Comparison of ENCODE assay signal across 9 mouse cellular contexts in genomic region chr13:51853301-51854243, GRCm38 (mm10). TPM values are rescaled to one million over a fixed set of nuclear protein-coding genes. Genes with fewer than 3 reads are reported as not detected.
DNase-seq lines count a peak whose midpoint lies in the region; ATAC-seq and TF ChIP-seq lines count a peak whose summit lies in the region.
"Had no signal": no experiment of that assay in that cellular context is flagged by ENCODE, and none has a peak within 500 bp of the region (broad histone marks: within the 10 kb centered on the region; RNA-seq: fewer than 3 reads in every experiment).

No protein-coding gene starts in this region.

- peak overlapping the region; percentile 18; the same call in 1 of the 2 replicates for H3K4me2 ChIP-seq in intestine, embryonic 14.5 days (ENCODE audit: low read length)
- no peak overlapping the region for H3K4me2 ChIP-seq in midbrain, embryonic 15.5 days

- DNase-seq in gastrocnemius, adult 18-20 months (ENCODE audit: low spot score) = peak; percentile 64
- no peak for DNase-seq in gastrocnemius, postnatal 4 days (ENCODE audit: low spot score in 2 of 2)
- peak; percentile 89 for DNase-seq in adrenal gland, adult 2 months
- DNase-seq in intestine, embryonic 14.5 days (ENCODE audit: low spot score) = peak; percentile 70
- no peak for DNase-seq in layer of hippocampus, adult 2 months (ENCODE audit: low spot score in 2 of 2)
- no peak for DNase-seq in cerebellum, postnatal 4 days (ENCODE audit: low spot score in 2 of 2)
- no peak for DNase-seq in kidney, adult 2 months

- 19% methylated on average over 16 of the region's 16 CpGs for WGBS in intestine, embryonic 14.5 days
- WGBS in midbrain, embryonic 15.5 days = 17% methylated on average over 16 of the region's 16 CpGs
- WGBS in kidney, adult 2 months = 65% methylated on average over 16 of the region's 16 CpGs

- H3K27me3 ChIP-seq in intestine, embryonic 14.5 days (replicated peaks; ENCODE audit: control insufficient read depth, insufficient read depth, low read length) = no peaks in the 10 kb centered on the region
- peaks cover 15% of the 10 kb centered on the region; the same call in 1 of the 2 replicates for H3K27me3 ChIP-seq in midbrain, embryonic 15.5 days (replicated peaks)
- no peaks in the 10 kb centered on the region for H3K27me3 ChIP-seq in kidney, adult 2 months (replicated peaks; ENCODE audit: control insufficient read depth, insufficient read depth, low read length)

- no peak for TF ChIP-seq POLR2A in kidney, adult 2 months (IDR thresholded peaks at IDR 0.05; ENCODE audit: low read depth, low read length)

- H3K36me3 ChIP-seq in intestine, embryonic 14.5 days (ENCODE audit: control insufficient read depth, insufficient read depth, low read length) = no peaks in the 10 kb centered on the region
- no peaks in the 10 kb centered on the region for H3K36me3 ChIP-seq in midbrain, embryonic 15.5 days (replicated peaks)
- no peaks in the 10 kb centered on the region for H3K36me3 ChIP-seq in kidney, adult 2 months (ENCODE audit: control insufficient read depth, insufficient read depth, low read length)
- H3K36me3 ChIP-seq: G1E had no signal

- peak overlapping the region; percentile 6; the same call in 1 of the 2 replicates for H3K27ac ChIP-seq in intestine, embryonic 14.5 days (ENCODE audit: low read depth)
- no peak overlapping the region for H3K27ac ChIP-seq in midbrain, embryonic 15.5 days
- H3K27ac ChIP-seq in layer of hippocampus, adult 2 months = no peak overlapping the region
- no peak overlapping the region for H3K27ac ChIP-seq in kidney, adult 2 months (ENCODE audit: insufficient read depth, low read depth, low read length)

- TF ChIP-seq CTCF in layer of hippocampus, adult 2 months (conservative IDR thresholded peaks at IDR 0.05) = no peak
- no peak for TF ChIP-seq CTCF in kidney, adult 2 months (conservative IDR thresholded peaks at IDR 0.05; ENCODE audit: insufficient read depth, insufficient read length, low read depth, low read length)

- no peak overlapping the region for H3K9ac ChIP-seq in intestine, embryonic 14.5 days (ENCODE audit: low read length)
- H3K9ac ChIP-seq in midbrain, embryonic 15.5 days = no peak overlapping the region

- H3K4me3 ChIP-seq in intestine, embryonic 14.5 days (ENCODE audit: low read depth, low read length) = no peak overlapping the region
- H3K4me3 ChIP-seq in midbrain, embryonic 15.5 days = no peak overlapping the region
- H3K4me3 ChIP-seq in layer of hippocampus, adult 2 months = no peak overlapping the region
- no peak overlapping the region for H3K4me3 ChIP-seq in kidney, adult 2 months (ENCODE audit: insufficient read depth, low read depth, low read length)

- H3K9me3 ChIP-seq in intestine, embryonic 14.5 days (ENCODE audit: control insufficient read depth, low read length) = no peaks in the 10 kb centered on the region
- H3K9me3 ChIP-seq in midbrain, embryonic 15.5 days = no peaks in the 10 kb centered on the region
- H3K9me3 ChIP-seq: G1E had no signal

- peak; percentile 73 for ATAC-seq in intestine, embryonic 14.5 days (replicated peaks; ENCODE audit: low FRiP score, low TSS enrichment, low read depth)
- ATAC-seq in midbrain, embryonic 15.5 days (replicated peaks) = peak; percentile 50; the same call in 1 of the 2 replicates

- peaks cover 42% of the 10 kb centered on the region for H3K4me1 ChIP-seq in intestine, embryonic 14.5 days (replicated peaks; ENCODE audit: control insufficient read depth, insufficient read depth, low read length)
- H3K4me1 ChIP-seq in midbrain, embryonic 15.5 days = peaks cover 32% of the 10 kb centered on the region
- H3K4me1 ChIP-seq in kidney, adult 2 months (ENCODE audit: control insufficient read depth, insufficient read depth, low read length) = peaks cover 23% of the 10 kb centered on the region

RNA-seq across cellular contexts. Expression of gene Gadd45g, which starts 7.1 kb away (rescaled TPM):
- total RNA-seq in gastrocnemius, adult 18-20 months (2021) = 100 to 1,000 TPM in 1 of 2 experiments, 10 to 100 TPM in 1; 43.0 to 114 TPM
- total RNA-seq in gastrocnemius, postnatal 4 days (2021) = 10 to 100 TPM; 11.6 to 13.3 TPM
- total RNA-seq in adrenal gland, adult 2 months (2021) = 10 to 100 TPM; 41.0 to 57.6 TPM
- polyA plus RNA-seq in adrenal gland, adult 2 months (2012; rRNA removed) = 20.8 and 30.2 TPM in 2 replicates
- 29.1 and 33.0 TPM in 2 replicates for polyA plus RNA-seq in intestine, embryonic 14.5 days (2014; fragmentation: Nextera tagmentation; extraction: Ambion mirVana)
- 56.2 and 69.1 TPM in 2 replicates for polyA plus RNA-seq in midbrain, embryonic 15.5 days (2015; fragmentation: Nextera tagmentation; extraction: Ambion mirVana)
- total RNA-seq in layer of hippocampus, adult 2 months (2021) = 10 to 100 TPM; 14.8 to 22.7 TPM
- polyA plus RNA-seq in kidney, adult 2 months (2012; rRNA removed) = 57.2 and 59.8 TPM in 2 replicates

Comparison
In these comparisons a context has a peak if more than half of its experiments do, and no peak if none do; other contexts are left out.
1. DNase-seq: peak in gastrocnemius, adult 18-20 months (single experiment), adrenal gland, adult 2 months (single experiment) and intestine, embryonic 14.5 days (single experiment); none in gastrocnemius, postnatal 4 days (0 of 2), layer of hippocampus, adult 2 months (0 of 2), cerebellum, postnatal 4 days (0 of 2) and kidney, adult 2 months (single experiment).